Mouse (Mus musculus): ENCODE data around the gene Ces5a. TPM values are rescaled to one million over a fixed set of nuclear protein-coding genes. Genes with fewer than 3 reads are reported as not detected.
"Not testable (repeated sequence)": the region's sequence is repeated elsewhere in the genome, so short reads cannot be mapped to it uniquely, and the experiment has no call there.

The Ces5a gene
- not detected for total RNA-seq (2021)
- long read RNA-seq, experiment 1: 0 reads
- long read RNA-seq, experiment 2: 0 reads

DNA sequence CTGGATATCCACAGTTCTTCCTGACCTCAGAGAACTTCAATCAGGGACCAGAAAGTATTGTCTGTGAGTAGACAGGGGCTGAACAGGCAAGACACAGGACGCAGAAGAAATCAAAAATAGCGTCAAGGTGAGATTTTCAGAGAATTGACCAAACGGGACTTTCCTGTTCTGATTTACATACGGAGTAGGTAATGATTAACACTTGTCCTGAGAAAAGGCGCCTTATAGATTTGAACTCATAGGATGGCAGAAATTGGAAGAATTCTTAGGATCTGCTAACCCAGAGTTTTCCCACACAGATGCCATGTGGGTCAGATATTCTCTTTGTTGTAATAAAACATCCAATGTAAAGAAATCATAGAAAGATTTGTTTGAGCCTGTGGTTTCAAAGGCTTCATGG, at the start of gene Ces5a:
Gene Ces5a (minus strand): TSS at position 101 of the 400 bp plus-strand sequence.
- DNase-seq: no peak

DNA sequence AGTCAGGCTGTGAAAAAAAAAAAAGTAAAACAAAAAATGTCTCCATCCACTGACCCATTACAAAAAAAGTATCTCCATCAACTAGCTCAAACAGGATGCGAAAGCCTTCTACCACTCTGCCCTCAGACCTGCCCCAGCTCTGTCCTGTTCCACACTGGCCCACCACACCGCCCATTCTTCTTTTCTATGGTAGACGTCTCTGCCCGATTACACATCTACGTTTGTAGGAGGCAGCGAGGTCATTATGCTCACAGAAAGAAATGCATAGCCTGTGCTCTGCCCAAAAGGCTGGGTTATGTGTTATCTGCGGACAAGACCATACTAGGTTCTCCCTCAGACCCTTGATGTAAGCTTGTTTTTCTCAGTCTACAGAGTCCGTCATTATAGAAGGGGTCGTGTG, 37.2 kb upstream of the Ces5a start:
- DNase-seq: no peak

DNA sequence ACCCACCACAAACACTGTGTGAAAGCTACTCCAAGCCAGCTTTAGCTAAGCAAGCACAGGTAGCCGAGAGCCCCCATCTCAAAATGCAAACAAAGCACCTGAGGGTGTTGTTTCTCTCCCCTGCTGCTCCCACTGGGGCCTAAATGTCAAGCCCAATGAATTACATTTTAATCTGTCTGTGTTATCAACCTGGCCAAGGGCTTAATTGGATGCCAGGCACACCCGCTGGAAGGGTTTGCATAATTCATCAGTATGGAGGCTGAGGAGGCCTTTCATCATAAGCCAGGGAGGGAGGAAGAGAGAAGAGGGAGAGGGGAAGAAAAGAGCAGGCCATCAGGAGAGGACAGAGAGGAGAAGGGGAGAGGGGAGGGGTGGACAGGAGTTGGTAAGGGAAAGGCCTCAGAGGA, 36.5 kb upstream of the Ces5a start:
- DNase-seq: peak in 1 of 2 experiments; percentile 29

DNA sequence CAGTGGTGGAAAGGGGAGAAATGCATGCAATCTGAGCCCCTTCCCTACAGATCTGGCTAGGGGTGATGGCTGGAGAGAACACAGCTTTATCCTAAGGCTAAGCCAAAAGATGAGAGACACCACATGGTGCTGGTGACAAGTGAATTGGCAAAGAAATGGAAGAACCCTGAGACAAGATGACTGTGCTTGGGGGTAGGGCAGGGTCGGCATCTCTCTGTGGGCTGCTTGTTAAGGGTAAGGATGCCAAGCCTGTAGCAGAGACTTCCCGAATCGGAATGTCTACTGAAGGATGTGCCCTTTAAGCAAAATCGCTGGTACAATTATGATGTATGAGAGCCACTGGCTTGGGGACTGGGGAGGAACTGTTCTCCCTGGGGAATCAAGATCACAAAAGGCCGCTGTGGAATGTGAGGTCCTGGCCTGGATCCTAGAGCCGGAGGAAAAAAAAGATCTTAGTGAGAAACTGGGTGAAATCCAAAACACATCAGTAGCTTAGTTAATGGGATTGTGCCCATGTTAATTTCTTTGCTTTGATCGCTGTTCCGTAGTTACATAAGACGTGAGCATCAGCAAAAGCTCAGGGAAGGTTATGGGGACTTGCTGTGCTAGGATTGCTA, 35.8 kb upstream of the Ces5a start:
- peak; percentile 73 to 80 for DNase-seq

DNA sequence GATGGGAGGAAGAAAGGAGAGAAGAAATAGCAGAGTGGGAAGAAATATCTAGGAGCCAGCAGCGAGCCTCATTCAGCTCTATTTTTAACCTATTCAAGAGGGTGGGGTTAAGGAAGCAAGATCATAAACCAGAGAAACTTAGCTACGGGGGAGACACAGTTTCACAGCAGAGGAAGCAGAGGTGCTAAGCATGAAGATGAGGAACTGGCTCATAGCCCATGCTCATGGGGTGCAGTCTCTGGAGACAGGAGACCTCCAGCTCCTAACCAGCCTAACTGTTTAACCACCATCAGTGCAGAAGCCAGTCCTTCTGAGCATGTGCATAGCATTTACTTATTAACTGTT, 34.5 kb upstream of the Ces5a start:
- peak in 1 of 2 experiments; percentile 28 for DNase-seq

DNA sequence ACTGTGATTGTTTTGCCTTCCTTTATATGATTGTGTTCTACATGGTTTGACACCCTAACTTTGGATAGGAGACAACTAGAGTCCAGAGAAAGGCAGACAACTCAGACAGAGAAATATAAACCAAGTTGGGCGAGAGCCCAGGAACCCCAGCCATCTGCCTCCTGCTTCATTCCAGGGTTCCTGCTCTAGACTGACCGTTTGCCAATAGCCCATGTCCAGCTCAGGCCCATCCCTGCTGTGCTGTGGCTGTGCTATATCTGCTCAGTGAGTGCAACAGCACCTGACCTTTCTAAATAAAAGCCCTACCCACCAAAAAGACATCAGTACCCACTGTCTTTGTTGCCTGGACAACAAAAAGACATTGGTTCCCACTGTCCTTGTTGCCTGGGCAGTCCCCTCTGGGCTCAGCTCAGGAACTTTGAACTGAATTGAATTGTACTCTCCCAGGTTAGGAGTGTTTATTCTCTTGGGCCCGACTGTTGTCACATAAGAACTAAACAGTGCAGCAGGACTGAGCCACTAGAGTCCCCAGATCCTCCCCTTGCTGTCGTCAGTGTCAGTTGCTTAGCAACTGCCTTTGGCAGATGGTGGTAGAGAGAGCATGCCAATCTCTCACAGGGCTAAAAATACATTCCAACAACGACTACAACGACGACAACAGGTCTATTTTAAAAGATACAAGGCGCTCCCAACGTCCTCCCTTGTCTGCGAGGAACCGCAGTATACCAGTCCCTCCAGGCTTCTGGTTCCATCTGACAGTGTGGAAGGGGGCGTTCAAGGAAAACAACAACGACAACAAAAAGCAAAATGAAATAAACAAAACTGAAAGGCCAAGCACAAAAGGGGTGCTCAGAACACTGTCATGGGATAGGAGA, 33.9 kb upstream of the Ces5a start:
- peak; percentile 82 to 88 for DNase-seq

- DNase-seq: no peak
Observed at GRCm38 (mm10) chr8:93568666-93569065, 33.0 kb upstream of the Ces5a start.

GRCm38 (mm10) chr8:93567086-93567485, 31.5 kb upstream of the Ces5a start:
- no peak for DNase-seq

DNA sequence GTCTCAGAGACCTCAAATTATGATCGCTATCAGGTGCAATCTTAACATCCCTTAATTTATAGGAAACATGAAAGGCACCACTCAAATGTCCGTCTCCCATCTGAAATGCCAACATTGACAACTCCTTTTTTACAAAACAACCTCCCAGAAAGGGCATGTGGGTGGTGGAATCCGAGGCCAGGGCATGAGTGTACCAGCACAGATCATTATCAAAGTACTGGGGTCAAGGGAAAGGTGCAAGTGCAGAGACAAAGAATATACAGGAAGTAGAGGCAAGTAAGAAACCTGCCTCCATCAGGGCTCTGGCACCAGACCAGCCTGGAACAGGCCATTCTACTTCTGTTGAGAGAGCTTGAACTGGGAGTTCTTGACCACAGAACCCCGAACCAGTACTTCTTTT, 29.0 kb upstream of the Ces5a start:
- no peak for DNase-seq

DNA sequence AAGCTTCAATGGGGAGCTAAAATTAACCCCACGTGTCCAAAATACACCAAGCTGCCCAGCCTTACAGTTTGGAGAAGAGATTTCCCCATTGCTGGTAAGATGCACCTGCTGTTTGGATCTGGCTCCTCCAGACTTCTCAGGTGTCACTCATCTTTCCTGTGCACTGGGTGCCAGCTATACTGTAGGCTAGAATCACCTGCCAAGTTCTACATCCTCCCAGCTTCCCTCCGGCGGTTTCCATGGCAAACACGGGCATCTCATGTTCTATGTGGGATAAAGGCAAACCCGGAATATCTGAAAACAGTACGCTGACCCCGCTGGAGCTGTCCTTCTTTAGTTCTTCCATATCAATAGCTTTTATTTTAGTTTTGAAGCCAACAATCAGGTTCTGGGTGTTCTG, 27.9 kb upstream of the Ces5a start:
- no peak for DNase-seq

GRCm38 (mm10) chr8:93562557-93563210, 27.1 kb upstream of the Ces5a start:
- no peak for DNase-seq

DNA sequence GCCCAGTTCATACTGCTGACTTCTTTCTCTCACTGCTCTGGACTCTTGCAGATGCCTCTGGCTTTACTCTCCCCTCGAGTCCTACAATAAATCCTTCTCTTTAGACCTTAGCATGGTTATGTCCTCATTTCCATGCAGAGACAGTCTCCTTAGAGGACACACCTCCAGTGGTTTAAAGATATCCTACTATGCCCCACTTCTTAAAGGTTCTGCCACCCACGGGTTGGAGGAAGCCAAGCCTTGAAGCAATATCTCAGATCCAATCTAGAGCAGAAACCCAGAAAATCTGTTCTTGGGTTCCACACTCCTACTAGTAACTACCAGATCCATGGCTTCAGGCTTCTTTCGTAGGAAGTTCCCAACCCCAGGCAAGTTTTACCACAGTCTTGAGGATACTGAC, 25.6 kb upstream of the Ces5a start:
- DNase-seq: no peak

DNA sequence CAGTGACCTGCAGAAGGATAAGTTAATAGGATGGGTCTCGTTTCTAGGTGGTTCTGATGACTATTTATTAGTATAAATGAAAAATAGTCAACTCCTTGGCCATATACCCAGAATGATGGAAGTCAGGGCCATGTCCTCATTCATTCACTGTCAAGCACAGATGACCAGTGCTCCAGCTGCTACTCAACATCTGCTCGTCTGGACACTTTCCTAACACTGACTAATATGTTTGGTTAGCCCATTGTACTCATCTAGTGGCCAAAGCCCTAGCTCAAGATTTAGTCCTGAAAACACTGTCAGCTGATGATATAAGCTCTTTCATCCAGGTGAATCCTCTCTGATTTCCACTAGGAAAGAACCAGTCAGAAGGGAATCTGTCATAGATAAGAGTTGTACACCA, 24.1 kb upstream of the Ces5a start:
- DNase-seq: peak; percentile 33 to 37

DNA sequence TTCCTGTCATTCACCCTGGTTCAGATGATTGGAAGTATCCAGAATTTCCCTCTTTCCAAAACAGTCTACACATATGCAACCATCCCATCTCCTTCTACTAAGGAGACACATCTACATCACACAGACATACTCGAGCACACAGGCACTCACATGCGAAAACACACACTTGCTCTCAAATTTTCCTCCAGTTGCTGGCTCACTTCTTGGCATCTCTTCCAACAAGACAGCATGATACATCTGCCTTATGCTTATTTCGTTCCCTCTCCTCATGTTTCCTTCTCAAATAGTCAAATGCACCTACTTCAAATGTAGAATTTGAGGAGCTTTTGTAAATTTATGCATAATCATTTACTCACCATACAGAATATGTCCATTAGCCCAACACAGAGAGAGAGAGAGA, 33.0 kb downstream of the Ces5a start:
- no peak for DNase-seq

GRCm38 (mm10) chr8:93499437-93499836, 36.2 kb downstream of the Ces5a start:
- DNase-seq: peak; percentile 9 to 15

DNA sequence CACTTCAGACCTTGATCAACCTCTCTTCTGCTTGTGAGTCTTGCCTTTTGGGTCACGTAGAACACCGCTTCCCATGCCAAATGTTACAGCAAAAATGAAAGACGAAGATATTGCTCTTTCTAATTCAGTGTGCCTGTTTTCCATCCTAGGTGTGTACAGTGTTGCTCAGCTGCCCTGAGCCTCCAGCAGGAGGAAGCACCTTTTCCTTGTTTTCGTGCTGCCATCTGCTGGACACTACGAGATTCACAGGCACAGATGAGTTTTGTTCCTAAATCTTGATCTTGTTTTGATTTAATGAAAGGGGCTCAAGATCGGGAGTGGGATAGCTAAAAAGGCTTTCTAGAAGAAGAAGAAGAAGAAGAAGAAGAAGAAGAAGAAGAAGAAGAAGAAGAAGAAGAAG, 40.3 kb downstream of the Ces5a start:
- DNase-seq: peak; percentile 27 to 65

DNA sequence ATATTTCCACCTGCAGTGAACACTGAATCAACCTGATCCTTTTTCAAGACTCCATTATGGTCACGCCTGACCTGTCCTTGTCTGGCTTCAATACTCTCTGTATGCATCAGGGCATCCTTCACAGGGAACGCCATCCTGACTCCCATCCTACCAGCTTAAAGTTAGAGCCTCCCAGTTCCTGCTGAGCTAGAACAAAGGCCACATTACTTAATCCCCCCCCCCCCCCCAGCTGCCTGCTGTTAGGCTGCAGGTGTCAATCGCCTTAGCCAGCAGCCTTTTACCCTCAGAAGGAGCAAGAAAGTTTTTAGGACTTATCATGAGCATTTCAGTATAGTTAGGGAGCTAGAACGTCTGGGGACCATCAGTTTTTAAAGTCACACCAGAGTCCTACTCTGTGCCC, 46.9 kb downstream of the Ces5a start:
- DNase-seq: no peak

DNA sequence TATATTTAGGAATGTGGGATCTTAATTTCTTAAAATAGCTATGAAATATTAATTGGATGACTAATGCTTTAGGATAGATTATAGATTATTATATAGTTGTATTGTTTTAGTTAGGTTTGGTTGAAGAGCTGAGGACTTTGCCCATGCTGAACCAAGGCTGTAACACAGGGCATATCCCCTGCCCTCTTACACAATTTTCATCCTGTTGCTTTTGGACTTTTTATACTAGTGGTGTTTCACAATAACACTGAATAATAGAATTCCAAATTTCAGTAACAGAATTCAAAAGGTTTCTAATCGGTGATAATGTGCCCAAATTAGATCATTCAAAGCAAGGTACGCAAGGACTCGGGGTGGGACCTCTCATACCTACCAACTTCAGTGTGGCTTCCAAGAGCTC, 57.4 kb downstream of the Ces5a start:
- no peak for DNase-seq

DNA sequence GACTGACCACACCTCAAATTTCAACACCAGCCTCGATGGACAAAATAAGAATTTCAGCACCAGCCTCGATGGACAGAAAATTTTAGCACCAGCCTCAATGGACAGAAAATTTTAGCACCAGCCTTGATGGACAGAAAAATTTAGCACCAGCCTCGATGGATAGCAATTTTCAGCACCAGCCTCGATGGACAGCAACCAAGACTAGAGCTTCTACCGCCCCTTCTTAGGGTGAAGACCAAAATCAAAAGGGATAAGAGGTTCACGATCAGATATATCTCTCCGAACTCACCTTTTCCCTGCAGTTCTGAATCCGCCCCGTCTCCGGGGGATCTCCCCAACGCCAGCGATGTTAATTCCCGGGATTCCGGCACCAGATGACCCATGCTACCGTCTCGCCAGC, 65.9 kb downstream of the Ces5a start:
- DNase-seq: not testable (repeated sequence)

- DNase-seq: no peak
Observed at GRCm38 (mm10) chr8:93454258-93454877, 81.3 kb downstream of the Ces5a start.
